Mouse (Mus musculus) ovary, adult 10 weeks (tissue): ENCODE results near the gene Klra7. TPM values are rescaled to one million over a fixed set of nuclear protein-coding genes. Genes with fewer than 3 reads are reported as not detected.

Source experiments
- polyA plus RNA-seq: library from polyadenylated mRNA; stranded (reverse); fragments of 350-450 nt; fragmentation: Illumina TruSeq; extraction: RNeasy Lipid Tissue Mini Kit (QIAGEN cat#74804); gene quantifications from one replicate; pipeline ENCODE4 v1.2.3, GENCODE M21; 2014

Gene Klra7
- 0.91 TPM for polyA plus RNA-seq

GRCm38 (mm10) chr6:130233222-130233621 is at the start of gene Klra7:
TSS of gene Klra7 (minus strand) at chr6:130233322.

GRCm38 (mm10) chr6:130281828-130282227 is 48.7 kb upstream of the Klra7 start, which contains the start of gene Klra10:
TSS of gene Klra10 (minus strand) at chr6:130281928.

GRCm38 (mm10) chr6:130193012-130193411 is 40.1 kb downstream of the Klra7 start, which contains the start of gene Klra9:
TSS of gene Klra9 (minus strand) at chr6:130193112.

Other genes starting within 250 kb of the Klra7 start
- not detected for gene Klra6, start 206.4 kb downstream of the Klra7 start, polyA plus RNA-seq
- gene Klra4, start 166.1 kb downstream of the Klra7 start, polyA plus RNA-seq, result 1.4 TPM
- not detected for gene Klra8, start 103.4 kb downstream of the Klra7 start, polyA plus RNA-seq
- gene Klra9, start 40.2 kb downstream of the Klra7 start, polyA plus RNA-seq, result 1.5 TPM
- not detected for gene Klra10, start 48.6 kb upstream of the Klra7 start, polyA plus RNA-seq
- gene Klra3, start 104.3 kb upstream of the Klra7 start, polyA plus RNA-seq, result not detected
- gene Klra1, start 153.6 kb upstream of the Klra7 start, polyA plus RNA-seq, result 0.83 TPM